Mouse (Mus musculus) spleen, adult 2 months (tissue): ENCODE data around the gene Asic1.

Source experiments
- CTCF ChIP-seq: fragments of 200-500 bp; IDR thresholded peaks from 2 replicates; pipeline ENCODE4 v1.5.1; 2011; ENCODE audit warnings: mild to moderate bottlenecking, inconsistent platforms; ENCODE audit not compliant: insufficient read depth, insufficient read length, insufficient replicate concordance; ENCODE audit errors: extremely low read depth
- POLR2A ChIP-seq: fragments of 200-500 bp; IDR thresholded peaks from 2 replicates; pipeline ENCODE4 v1.6.1; 2011; ENCODE audit warnings: low read depth, low read length, inconsistent platforms

GRCm38 (mm10) chr15:99653291-99653690 lies 16.9 kb upstream of the Asic1 start:
- TF ChIP-seq CTCF: no peak
- no peak for TF ChIP-seq POLR2A
